In genomic region chr12:19288271-19288890, GRCm38 (mm10) we compare ENCODE assay signal across 8 mouse cellular contexts.
DNase-seq lines count a peak whose midpoint lies in the region; ATAC-seq and TF ChIP-seq lines count a peak whose summit lies in the region.
"Not testable (repeated sequence)": the region's sequence is repeated elsewhere in the genome, so short reads cannot be mapped to it uniquely, and the experiment has no call there.

No protein-coding gene starts in this region.

- H3K27ac ChIP-seq in brown adipose tissue, adult 24 weeks (replicated peaks; ENCODE audit: low read depth, low read length); forebrain, embryonic 16.5 days (ENCODE audit: low read length); limb, embryonic 14.5 days (replicated peaks; ENCODE audit: low read depth, low read length); midbrain, embryonic 13.5 days: not testable (repeated sequence)

- H3K9me3 ChIP-seq in forebrain, embryonic 16.5 days (ENCODE audit: control insufficient read depth, low read length); limb, embryonic 14.5 days (ENCODE audit: control insufficient read depth, low read length); midbrain, embryonic 13.5 days: not testable (repeated sequence)

- intact Hi-C loops in heart, postnatal 10 days (cut with DNase I): not testable (repeated sequence)

- not testable (repeated sequence) for H3K27me3 ChIP-seq in forebrain, embryonic 16.5 days (replicated peaks; ENCODE audit: control insufficient read depth, insufficient read depth, low read length); limb, embryonic 14.5 days (ENCODE audit: control insufficient read depth, insufficient read depth, low read length); midbrain, embryonic 13.5 days

- DNase-seq in heart, postnatal 10 days: peak; percentile 75 to 81
- DNase-seq in kidney, postnatal 10 days: peak; percentile 74
- DNase-seq in limb, embryonic 14.5 days (ENCODE audit: low spot score): peak; percentile 19
- DNase-seq in spleen, postnatal 10 days (ENCODE audit: low spot score in 2 of 2): peak; percentile 6 to 55
- DNase-seq in yolk sac, embryonic 10.5 days (ENCODE audit: low spot score): peak; percentile 86

- peak overlapping the region; percentile 18; the same call in 1 of the 2 replicates for H3K4me3 ChIP-seq in brown adipose tissue, adult 24 weeks (ENCODE audit: insufficient read depth, low read depth, low read length)
- H3K4me3 ChIP-seq in forebrain, embryonic 16.5 days (replicated peaks; ENCODE audit: low read length): peak overlapping the region; percentile 31
- H3K4me3 ChIP-seq in limb, embryonic 14.5 days (replicated peaks; ENCODE audit: low read length): peak overlapping the region; percentile 39
- H3K4me3 ChIP-seq in midbrain, embryonic 13.5 days (replicated peaks): peak overlapping the region; percentile 34

- peak; percentile 49; the same call in 1 of the 2 replicates for ATAC-seq in forebrain, embryonic 16.5 days
- ATAC-seq in limb, embryonic 14.5 days (ENCODE audit: low FRiP score, low read depth): peak; percentile 71; the same call in 1 of the 2 replicates
- ATAC-seq in midbrain, embryonic 13.5 days: not testable (repeated sequence)

- TF ChIP-seq POLR2A in limb, embryonic 14.5 days (IDR thresholded peaks at IDR 0.05; ENCODE audit: borderline replicate concordance, extremely low read depth, insufficient read depth, insufficient read length): not testable (repeated sequence)

- H3K4me1 ChIP-seq in brown adipose tissue, adult 24 weeks (ENCODE audit: control insufficient read depth, insufficient read depth, insufficient read length, low read length); forebrain, embryonic 16.5 days (replicated peaks; ENCODE audit: control insufficient read depth, insufficient read depth, low read length); limb, embryonic 14.5 days (ENCODE audit: control insufficient read depth, insufficient read depth, low read length); midbrain, embryonic 13.5 days (replicated peaks): not testable (repeated sequence)

- not testable (repeated sequence) for H3K4me2 ChIP-seq in forebrain, embryonic 16.5 days (ENCODE audit: low read length)
- peak overlapping the region; percentile 21; the same call in 1 of the 2 replicates for H3K4me2 ChIP-seq in limb, embryonic 14.5 days (replicated peaks; ENCODE audit: low read depth, low read length, severe bottlenecking)
- peak overlapping the region; percentile 37 for H3K4me2 ChIP-seq in midbrain, embryonic 13.5 days (replicated peaks)

- 10% methylated on average over 58 of the region's 75 CpGs for WGBS in forebrain, embryonic 16.5 days
- 23% methylated on average over 13 of the region's 75 CpGs for WGBS in limb, embryonic 14.5 days
- WGBS in midbrain, embryonic 13.5 days: 11% methylated on average over 66 of the region's 75 CpGs

- not testable (repeated sequence) for H3K9ac ChIP-seq in forebrain, embryonic 16.5 days (replicated peaks; ENCODE audit: low read depth, low read length); midbrain, embryonic 13.5 days (replicated peaks)
- peak overlapping the region; percentile 50; the same call in 1 of the 2 replicates for H3K9ac ChIP-seq in limb, embryonic 14.5 days (ENCODE audit: low read depth, low read length, severe bottlenecking)

- H3K36me3 ChIP-seq in forebrain, embryonic 16.5 days (ENCODE audit: control insufficient read depth, insufficient read depth); limb, embryonic 14.5 days (ENCODE audit: control insufficient read depth, insufficient read depth, low read length); midbrain, embryonic 13.5 days: not testable (repeated sequence)

Comparison
In these comparisons a context has a peak if more than half of its experiments do, and no peak if none do; other contexts are left out.
1. DNase-seq: peak in every context shown above with its lines; median percentile 86 in yolk sac, embryonic 10.5 days; 78 in heart, postnatal 10 days; 74 in kidney, postnatal 10 days; 30 in spleen, postnatal 10 days; 19 in limb, embryonic 14.5 days.